Mouse (Mus musculus) heart, embryonic 15.5 days (tissue): ENCODE measurements around the gene Vmn1r151. TPM values are rescaled to one million over a fixed set of nuclear protein-coding genes. Genes with fewer than 3 reads are reported as not detected.
"Not testable (repeated sequence)": the region's sequence is repeated elsewhere in the genome, so short reads cannot be mapped to it uniquely, and the experiment has no call there.

ENCODE experiments used
- ATAC-seq: fragments of 200-750 bp; cut with Nextera tagmentation; replicated peaks from 2 replicates; pipeline ENCODE4 v1.8.0; 2017; ENCODE audit warnings: low read depth, moderate TSS enrichment; ENCODE audit not compliant: insufficient number of reproducible peaks, insufficient read depth, low FRiP score
- H3K27ac ChIP-seq: fragments of 300-500 bp; sonication (generic); 2 replicates; pipeline ENCODE4 v1.5.1; 2015; ENCODE audit warnings: mild to moderate bottlenecking, inconsistent platforms
- H3K27me3 ChIP-seq: fragments of 300-500 bp; sonication (generic); 2 replicates; pipeline ENCODE4 v1.6.1; 2015; ENCODE audit warnings: inconsistent platforms
- H3K36me3 ChIP-seq: fragments of 300-500 bp; sonication (generic); 2 replicates; pipeline ENCODE4 v1.6.1; 2015; ENCODE audit warnings: mild to moderate bottlenecking, inconsistent platforms
- H3K4me1 ChIP-seq: fragments of 300-500 bp; sonication (generic); replicated peaks from 2 replicates; pipeline ENCODE4 v1.6.1; 2015; ENCODE audit warnings: inconsistent platforms
- H3K4me2 ChIP-seq: fragments of 300-500 bp; sonication (generic); 2 replicates; pipeline ENCODE4 v1.6.1; 2015; ENCODE audit warnings: inconsistent platforms, mild to moderate bottlenecking, moderate library complexity
- H3K4me3 ChIP-seq: fragments of 300-500 bp; sonication (generic); 2 replicates; pipeline ENCODE4 v1.5.1; 2015; ENCODE audit warnings: mild to moderate bottlenecking, inconsistent platforms
- H3K9ac ChIP-seq: fragments of 300-500 bp; sonication (generic); 2 replicates; pipeline ENCODE4 v1.6.1; 2015; ENCODE audit warnings: mild to moderate bottlenecking, inconsistent platforms
- H3K9me3 ChIP-seq: fragments of 300-500 bp; sonication (generic); replicated peaks from 2 replicates; pipeline ENCODE4 v1.6.1; 2016; ENCODE audit warnings: inconsistent platforms
- WGBS: fragments of 180-500 bp; shearing (Covaris S2); methylation state at CpG from one replicate; pipeline ENCODE4 v1.1.7; 2015; ENCODE audit warnings: mixed read lengths; 5-methylcytosine and 5-hydroxymethylcytosine counted together
- polyA plus RNA-seq: library from polyadenylated mRNA; unstranded; fragments of >200 nt; fragmentation: Nextera tagmentation; extraction: Ambion mirVana; gene quantifications from 2 replicates; pipeline ENCODE4 v1.2.1, GENCODE M21; 2015

The Vmn1r151 gene
- not detected in 2 replicates for polyA plus RNA-seq

DNA sequence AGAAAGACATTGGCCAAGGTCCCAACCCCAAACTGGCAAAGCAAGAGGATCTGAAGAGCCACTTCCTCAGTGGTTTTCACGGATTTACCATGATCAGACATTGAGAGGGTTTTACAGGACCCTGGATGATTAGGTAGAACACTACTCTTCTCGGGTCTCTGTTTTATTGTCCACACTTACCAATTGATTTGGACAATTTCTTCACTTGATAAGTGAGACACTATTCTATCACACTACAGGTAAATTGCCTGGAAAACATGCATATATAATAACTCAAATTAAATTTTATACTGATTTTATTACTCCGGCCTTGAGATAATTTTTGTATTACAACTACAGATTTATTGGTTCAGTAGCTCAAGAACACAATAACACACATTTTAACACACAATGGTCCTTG lies at the start of gene Vmn1r151:
Gene Vmn1r151 (minus strand): TSS at position 101 of the 400 bp plus-strand sequence.
- not testable (repeated sequence) for H3K9me3 ChIP-seq, ATAC-seq
- WGBS, result 23% methylated on average over 2 of the region's 3 CpGs

DNA sequence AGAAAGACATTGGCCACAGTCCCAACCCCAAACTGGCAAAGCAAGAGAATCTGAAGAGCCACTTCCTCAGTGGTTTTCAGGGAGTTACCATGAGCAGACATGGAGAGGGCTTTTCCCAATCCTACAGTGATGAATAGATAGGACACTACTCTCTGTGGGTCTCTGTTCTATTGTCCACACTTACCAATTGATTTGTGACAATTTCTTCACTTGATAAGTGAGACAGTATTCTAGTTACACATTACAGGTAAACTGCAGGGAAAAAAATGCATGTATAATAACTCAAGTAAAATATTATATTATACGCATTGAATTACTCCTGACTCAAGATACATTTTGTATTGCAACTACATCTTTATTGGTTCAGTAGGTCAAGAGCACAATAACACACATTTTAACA lies 35.3 kb upstream of the Vmn1r151 start, which contains the start of gene Gm8677:
Gene Gm8677 (minus strand): TSS at position 101 of the 400 bp plus-strand sequence.
- not testable (repeated sequence) for H3K27ac ChIP-seq, H3K4me1 ChIP-seq, H3K4me2 ChIP-seq, H3K27me3 ChIP-seq, H3K36me3 ChIP-seq, H3K9ac ChIP-seq, H3K9me3 ChIP-seq, ATAC-seq, H3K4me3 ChIP-seq
- no CpG with 5 or more reads among the region's 1 CpGs for WGBS

More for the DNA sequence above, at the start of gene Vmn1r151:
- H3K27me3 ChIP-seq, H3K4me3 ChIP-seq, H3K9ac ChIP-seq, H3K4me1 ChIP-seq, H3K36me3 ChIP-seq, H3K27ac ChIP-seq, H3K4me2 ChIP-seq: not testable (repeated sequence)

GRCm38 (mm10) chr7:22522667-22523066 lies 23.2 kb upstream of the Vmn1r151 start, which contains the start of gene Vmn1r152:
TSS of gene Vmn1r152 (plus strand) at chr7:22522967.
- H3K4me3 ChIP-seq, H3K27ac ChIP-seq, ATAC-seq, H3K9me3 ChIP-seq, H3K9ac ChIP-seq, H3K27me3 ChIP-seq, H3K4me1 ChIP-seq, H3K4me2 ChIP-seq, H3K36me3 ChIP-seq: not testable (repeated sequence)
- WGBS, result no CpG with 5 or more reads among the region's 3 CpGs

- not testable (repeated sequence) for H3K9me3 ChIP-seq, H3K4me1 ChIP-seq, ATAC-seq, H3K4me3 ChIP-seq, H3K27ac ChIP-seq, H3K4me2 ChIP-seq, H3K9ac ChIP-seq, H3K36me3 ChIP-seq, H3K27me3 ChIP-seq
- WGBS, result no CpG with 5 or more reads among the region's 5 CpGs
Observed at GRCm38 (mm10) chr7:22463975-22464374, 35.5 kb downstream of the Vmn1r151 start, which contains the start of gene Gm10665. TSS of gene Gm10665 (minus strand) at chr7:22464075.

Other genes starting within 250 kb of the Vmn1r151 start
- gene Gm4187, start 170.0 kb downstream of the Vmn1r151 start, polyA plus RNA-seq, result not detected in 2 replicates
- gene Gm8660, start 128.6 kb downstream of the Vmn1r151 start, polyA plus RNA-seq, result not detected in 2 replicates
- gene Vmn1r148, start 86.1 kb downstream of the Vmn1r151 start, polyA plus RNA-seq, result not detected in 2 replicates
- not detected in 2 replicates for gene Vmn1r149, start 61.4 kb downstream of the Vmn1r151 start, polyA plus RNA-seq
- not detected in 2 replicates for gene Gm10665, start 35.6 kb downstream of the Vmn1r151 start, polyA plus RNA-seq
- not detected in 2 replicates for gene Vmn1r152, start 23.3 kb upstream of the Vmn1r151 start, polyA plus RNA-seq
- not detected in 2 replicates for gene Gm8677, start 35.2 kb upstream of the Vmn1r151 start, polyA plus RNA-seq
- gene Gm4201, start 65.7 kb upstream of the Vmn1r151 start, polyA plus RNA-seq, result not detected in 2 replicates
- gene Gm4565, start 88.4 kb upstream of the Vmn1r151 start, polyA plus RNA-seq, result not detected in 2 replicates
- not detected in 2 replicates for gene Vmn1r155, start 158.3 kb upstream of the Vmn1r151 start, polyA plus RNA-seq
- not detected in 2 replicates for gene Gm8693, start 192.6 kb upstream of the Vmn1r151 start, polyA plus RNA-seq
- gene Gm4567, start 220.0 kb upstream of the Vmn1r151 start, polyA plus RNA-seq, result not detected in 2 replicates